Mouse (Mus musculus): ENCODE results near the gene Dnah2. TPM values are rescaled to one million over a fixed set of nuclear protein-coding genes. Genes with fewer than 3 reads are reported as not detected.

Gene Dnah2
- 0.20 and 0.22 TPM in 2 replicates for polyA plus RNA-seq (2012; rRNA removed)

DNA sequence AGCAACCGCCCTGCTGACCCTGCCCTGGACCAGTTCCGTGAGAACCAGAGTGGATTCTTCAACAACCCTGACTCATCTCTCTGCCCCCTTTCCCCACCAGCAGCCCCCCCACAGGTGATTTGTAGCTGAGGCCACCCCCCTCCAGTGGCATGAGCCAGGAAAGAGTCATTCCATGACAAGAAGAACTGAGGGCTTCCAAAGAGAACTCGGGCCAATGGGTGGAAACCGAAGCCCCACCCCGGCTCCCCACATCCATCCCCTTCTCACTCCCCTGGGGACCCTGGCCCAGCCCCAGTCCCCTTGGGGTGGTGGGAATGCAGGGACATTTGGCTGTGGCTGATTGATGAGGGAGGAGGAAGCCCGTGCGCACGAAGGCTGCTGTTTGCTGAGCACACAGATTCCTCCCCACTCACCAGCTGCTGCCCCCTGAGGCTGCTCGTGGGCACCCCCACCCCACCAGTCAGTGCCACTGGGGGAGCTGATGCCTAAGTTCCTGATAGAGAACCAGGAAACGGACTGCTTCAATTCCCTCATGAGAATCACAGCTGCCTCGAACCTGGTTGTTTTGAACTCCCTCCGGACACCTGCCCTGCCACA is at the start of gene Dnah2:
Dnah2 (minus strand) TSS at position 51 of the 597 bp plus-strand sequence.

DNA sequence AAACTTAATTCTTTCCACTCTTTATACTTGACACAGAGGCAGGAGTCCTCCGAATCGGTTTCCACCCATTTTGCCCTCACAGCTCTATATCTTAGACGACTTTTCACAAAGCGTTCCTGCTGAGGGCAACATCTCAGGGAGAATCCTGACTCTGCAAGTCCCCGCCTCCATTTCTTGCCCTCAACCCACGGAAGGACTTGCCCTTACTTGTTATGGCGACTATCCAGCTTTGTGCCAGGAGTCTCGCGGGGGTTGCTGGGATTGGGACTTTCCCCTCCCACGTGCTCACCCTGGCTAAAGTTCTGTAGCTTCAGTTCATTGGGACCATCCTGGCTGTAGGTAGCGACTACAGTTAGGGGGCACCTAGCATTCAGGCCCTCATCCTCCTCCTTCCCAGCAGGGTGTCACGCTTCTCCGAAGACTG is 31.2 kb upstream of the Dnah2 start, which contains the start of the genes Wrap53 and Trp53:
Wrap53 (minus strand) TSS at position 165 of the 424 bp plus-strand sequence.
Trp53 (plus strand) TSS at position 269 of the 424 bp plus-strand sequence.

DNA sequence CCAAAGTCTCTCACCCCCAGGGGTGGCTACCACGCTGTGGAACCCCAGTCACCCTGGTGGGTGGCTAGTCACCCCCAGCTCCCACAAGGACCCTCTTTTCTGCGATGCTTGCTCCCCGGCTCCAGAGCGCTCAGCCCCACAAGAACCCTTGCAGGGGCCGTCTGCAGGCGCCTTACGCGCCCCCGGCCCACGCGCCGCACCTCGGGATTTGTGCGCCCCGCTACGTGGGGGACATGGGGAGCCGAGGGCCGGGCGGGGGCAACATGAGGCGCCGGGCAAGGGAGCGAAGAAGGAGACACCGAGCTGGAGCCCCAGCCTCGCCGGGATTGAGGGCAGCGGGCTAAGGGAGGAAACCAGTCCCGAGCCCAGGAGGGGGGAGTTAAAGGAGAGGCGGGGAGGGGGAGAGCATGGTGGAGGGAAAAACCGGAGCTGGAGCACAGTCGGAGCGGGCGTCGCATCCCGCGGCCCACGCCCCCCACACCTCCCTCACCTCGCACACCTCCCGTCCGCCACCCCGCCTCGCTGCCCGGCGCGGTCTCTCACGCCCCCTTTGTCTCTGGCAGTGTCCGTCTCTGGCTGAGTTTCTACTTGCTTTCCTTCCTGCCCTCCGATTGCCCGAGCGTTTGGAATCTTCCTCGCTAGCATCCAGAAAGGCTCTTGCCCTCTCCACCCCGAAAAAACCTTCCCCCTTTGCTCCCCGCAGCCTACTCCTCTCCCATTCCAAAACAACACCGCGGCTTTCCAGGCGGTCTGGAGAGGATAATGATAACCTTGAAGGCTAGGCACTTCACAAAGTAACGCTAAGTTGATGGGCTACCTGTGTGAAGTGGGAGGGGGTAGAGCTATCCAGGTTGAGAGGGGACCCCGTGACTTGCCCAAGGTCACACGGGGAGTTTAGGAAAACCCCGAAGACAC is 11.2 kb upstream of the Dnah2 start, which contains the start of gene Efnb3:
Efnb3 (minus strand) TSS at position 355 of the 915 bp plus-strand sequence.

DNA sequence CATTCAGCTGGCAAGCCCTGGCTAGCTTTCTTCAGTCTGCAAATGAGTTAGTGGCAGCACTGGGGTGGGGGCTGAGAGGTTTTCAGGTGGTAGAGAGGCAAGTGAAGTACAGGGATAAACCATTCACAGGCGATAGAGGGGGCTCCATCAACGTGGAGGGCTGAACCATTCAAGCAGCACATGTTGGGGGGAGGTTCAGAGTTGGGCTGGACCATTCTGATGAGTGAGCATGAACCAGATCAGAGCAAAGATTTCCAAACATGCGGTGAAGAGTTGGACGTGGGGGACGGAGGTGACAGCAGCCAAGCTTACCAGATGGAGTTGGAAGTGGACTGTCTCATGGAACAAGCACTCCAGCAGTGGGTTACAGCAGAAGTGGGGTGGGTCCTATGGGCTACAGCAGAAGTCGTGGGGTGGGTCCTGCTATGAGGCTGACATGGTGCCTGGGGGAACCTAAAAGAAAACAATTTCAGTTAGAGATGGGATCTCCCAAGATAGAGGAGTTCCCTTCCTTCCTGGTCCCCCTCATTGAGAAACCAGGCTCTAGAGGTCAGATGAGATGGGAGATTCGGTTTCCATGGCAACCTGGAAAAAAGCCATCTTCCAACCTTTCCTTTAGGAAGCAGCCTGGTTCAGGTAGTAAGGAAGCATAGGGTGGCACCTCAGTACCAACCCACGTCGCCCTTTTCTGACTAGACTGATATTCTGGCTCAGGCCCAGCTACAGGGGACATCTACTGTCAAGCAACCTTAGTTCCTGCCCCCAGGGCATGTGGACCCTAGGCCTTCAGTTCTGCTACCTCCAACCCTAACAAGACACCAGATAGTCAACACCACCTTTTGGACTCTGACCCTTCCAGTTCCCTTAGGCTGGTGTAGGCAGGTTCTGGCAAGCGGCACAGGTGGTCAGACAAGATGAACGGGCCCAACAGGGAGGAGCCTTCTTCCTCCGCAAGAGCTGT is 135.4 kb downstream of the Dnah2 start, which contains the start of gene Kdm6b:
Kdm6b (minus strand) TSS at position 455 of the 961 bp plus-strand sequence.

DNA sequence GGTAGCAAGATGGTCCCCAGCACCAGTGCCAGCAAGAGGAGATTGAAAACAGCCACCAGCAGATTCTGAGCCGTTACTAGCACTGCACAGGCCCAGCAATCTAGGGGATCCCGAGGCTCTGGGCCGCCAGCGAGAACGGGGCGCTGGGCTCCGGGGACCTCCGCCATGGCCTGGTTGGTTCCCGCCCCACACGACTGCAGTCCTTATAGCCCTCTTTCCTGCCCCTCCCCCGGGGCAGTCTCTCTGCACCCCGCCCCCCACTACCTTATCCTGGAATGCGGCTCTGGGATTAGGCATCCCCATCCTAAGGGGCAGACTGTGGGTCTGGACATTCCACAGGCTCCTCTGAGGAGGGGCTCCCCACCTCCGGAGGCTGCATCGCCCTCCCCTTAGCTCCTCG is 150.9 kb downstream of the Dnah2 start, which contains the start of gene Tmem88:
Tmem88 (minus strand) TSS at position 176 of the 400 bp plus-strand sequence.

DNA sequence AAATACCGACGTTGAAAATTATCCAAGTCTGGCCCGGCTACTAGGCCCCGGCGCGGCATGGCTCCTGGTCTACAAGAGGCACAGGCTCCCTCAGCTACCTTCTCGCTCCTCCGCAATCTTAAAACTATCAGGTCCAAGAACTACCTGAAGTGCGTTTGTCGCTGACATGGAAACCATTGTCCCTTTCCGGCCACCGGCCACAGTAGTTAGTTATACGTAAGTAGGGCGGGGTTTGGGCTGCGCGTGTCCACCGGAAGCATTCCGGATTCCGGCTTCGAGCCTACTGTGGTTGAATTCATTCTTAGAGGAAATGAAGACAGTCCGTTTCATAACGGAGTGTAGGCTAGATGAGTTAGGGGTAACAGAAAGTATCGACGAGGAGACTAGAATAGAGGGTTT is 153.7 kb downstream of the Dnah2 start, which contains the start of the genes Naa38 and Cyb5d1:
Naa38 (plus strand) TSS at position 253 of the 399 bp plus-strand sequence.
Cyb5d1 (minus strand) TSS at position 397 of the 399 bp plus-strand sequence.

Other genes with a start within 250 kb of the Dnah2 start
- gene Cntrob, start 225.3 kb downstream of the Dnah2 start, polyA plus RNA-seq (2012; rRNA removed): 5.7 and 6.8 TPM in 2 replicates
- 44.6 and 47.5 TPM in 2 replicates for gene Trappc1, start 225.1 kb downstream of the Dnah2 start, polyA plus RNA-seq (2012; rRNA removed)
- gene Kcnab3, start 222.9 kb downstream of the Dnah2 start, polyA plus RNA-seq (2012; rRNA removed): 0.18 and 0.22 TPM in 2 replicates
- gene Rnf227, start 208.6 kb downstream of the Dnah2 start, polyA plus RNA-seq (2012; rRNA removed): 0.41 and 0.54 TPM in 2 replicates
- 33.5 and 44.3 TPM in 2 replicates for gene Chd3, start 179.7 kb downstream of the Dnah2 start, polyA plus RNA-seq (2012; rRNA removed)
- gene Naa38, start 153.6 kb downstream of the Dnah2 start, polyA plus RNA-seq (2012; rRNA removed): 61.1 and 63.4 TPM in 2 replicates
- gene Cyb5d1, start 153.5 kb downstream of the Dnah2 start, polyA plus RNA-seq (2012; rRNA removed): 8.2 and 9.5 TPM in 2 replicates
- 6.4 and 7.4 TPM in 2 replicates for gene Tmem88, start 150.9 kb downstream of the Dnah2 start, polyA plus RNA-seq (2012; rRNA removed)
- gene Kdm6b, start 135.4 kb downstream of the Dnah2 start, polyA plus RNA-seq (2012; rRNA removed): 1.1 and 1.6 TPM in 2 replicates
- 0.58 and 0.60 TPM in 2 replicates for gene Efnb3, start 11.1 kb upstream of the Dnah2 start, polyA plus RNA-seq (2012; rRNA removed)
- 6.5 and 6.7 TPM in 2 replicates for gene Wrap53, start 31.1 kb upstream of the Dnah2 start, polyA plus RNA-seq (2012; rRNA removed)
- gene Trp53, start 31.2 kb upstream of the Dnah2 start, polyA plus RNA-seq (2012; rRNA removed): 51.0 and 51.9 TPM in 2 replicates
- gene Atp1b2, start 56.8 kb upstream of the Dnah2 start, polyA plus RNA-seq (2012; rRNA removed): 5.7 and 7.2 TPM in 2 replicates
- 2.6 and 2.9 TPM in 2 replicates for gene Shbg, start 68.8 kb upstream of the Dnah2 start, polyA plus RNA-seq (2012; rRNA removed)
- gene Sat2, start 72.9 kb upstream of the Dnah2 start, polyA plus RNA-seq (2012; rRNA removed): 7.3 and 7.7 TPM in 2 replicates
- gene Fxr2, start 83.9 kb upstream of the Dnah2 start, polyA plus RNA-seq (2012; rRNA removed): 17.5 and 22.6 TPM in 2 replicates
- gene Sox15, start 106.2 kb upstream of the Dnah2 start, polyA plus RNA-seq (2012; rRNA removed): 0.07 and 0.11 TPM in 2 replicates
- gene Mpdu1, start 113.5 kb upstream of the Dnah2 start, polyA plus RNA-seq (2012; rRNA removed): 45.9 and 49.8 TPM in 2 replicates
- gene Cd68, start 117.0 kb upstream of the Dnah2 start, polyA plus RNA-seq (2012; rRNA removed): 14.8 and 16.0 TPM in 2 replicates
- 330 and 348 TPM in 2 replicates for gene Eif4a1, start 123.3 kb upstream of the Dnah2 start, polyA plus RNA-seq (2012; rRNA removed)
- 37.6 and 40.5 TPM in 2 replicates for gene Senp3, start 133.0 kb upstream of the Dnah2 start, polyA plus RNA-seq (2012; rRNA removed)
- 0.54 and 0.78 TPM in 2 replicates for gene Tnfsf13, start 136.7 kb upstream of the Dnah2 start, polyA plus RNA-seq (2012; rRNA removed)
- 4.4 and 4.8 TPM in 2 replicates for gene Tnfsf12, start 146.7 kb upstream of the Dnah2 start, polyA plus RNA-seq (2012; rRNA removed)
- gene Tnfsfm13, start 147.0 kb upstream of the Dnah2 start, polyA plus RNA-seq (2012; rRNA removed): 0.96 and 1.1 TPM in 2 replicates
- gene Polr2a, start 209.5 kb upstream of the Dnah2 start, polyA plus RNA-seq (2012; rRNA removed): 5.5 and 8.0 TPM in 2 replicates
- gene Slc35g3, start 212.9 kb upstream of the Dnah2 start, polyA plus RNA-seq (2012; rRNA removed): 0.02 TPM in 1 of 2 replicates, not detected in the other
- gene Zbtb4, start 216.8 kb upstream of the Dnah2 start, polyA plus RNA-seq (2012; rRNA removed): 2.3 and 2.8 TPM in 2 replicates
- 1.3 and 1.6 TPM in 2 replicates for gene Chrnb1, start 246.8 kb upstream of the Dnah2 start, polyA plus RNA-seq (2012; rRNA removed)